Mouse (Mus musculus) intestine, embryonic 16.5 days (tissue): ENCODE measurements around the gene Atp2a1. TPM values are rescaled to one million over a fixed set of nuclear protein-coding genes. Genes with fewer than 3 reads are reported as not detected.

Experiments used
- ATAC-seq: fragments of 200-750 bp; cut with Nextera tagmentation; 2 replicates; pipeline ENCODE4 v1.8.0; 2017; ENCODE audit warnings: moderate TSS enrichment, moderate library complexity
- H3K27ac ChIP-seq: fragments of 300-500 bp; sonication (generic); 2 replicates; pipeline ENCODE4 v1.5.1; 2014; ENCODE audit warnings: mild to moderate bottlenecking, low read length
- H3K27me3 ChIP-seq: fragments of 300-500 bp; sonication (generic); replicated peaks from 2 replicates; pipeline ENCODE4 v1.6.1; 2014; ENCODE audit warnings: low read length, control low read depth, mixed read lengths; ENCODE audit not compliant: control insufficient read depth, insufficient read depth
- H3K36me3 ChIP-seq: fragments of 300-500 bp; sonication (generic); 2 replicates; pipeline ENCODE4 v1.6.1; 2014; ENCODE audit warnings: low read length, control low read depth; ENCODE audit not compliant: control insufficient read depth, insufficient read depth
- H3K4me1 ChIP-seq: fragments of 300-500 bp; sonication (generic); 2 replicates; pipeline ENCODE4 v1.6.1; 2014; ENCODE audit warnings: low read length, control low read depth, mixed read lengths; ENCODE audit not compliant: control insufficient read depth, insufficient read depth
- H3K4me2 ChIP-seq: fragments of 300-500 bp; sonication (generic); 2 replicates; pipeline ENCODE4 v1.6.1; 2014; ENCODE audit warnings: low read depth, low read length, control low read depth
- H3K4me3 ChIP-seq: fragments of 300-500 bp; sonication (generic); 2 replicates; pipeline ENCODE4 v1.5.1; 2014; ENCODE audit warnings: mild to moderate bottlenecking, low read length
- H3K9ac ChIP-seq: fragments of 300-500 bp; sonication (generic); 2 replicates; pipeline ENCODE4 v1.6.1; 2014; ENCODE audit warnings: low read depth, low read length
- H3K9me3 ChIP-seq: fragments of 300-500 bp; sonication (generic); 2 replicates; pipeline ENCODE4 v1.6.1; 2016; ENCODE audit warnings: low read length, control low read depth; ENCODE audit not compliant: control insufficient read depth
- WGBS: fragments of 180-500 bp; shearing (Covaris S2); extraction: QIAGEN DNeasy Blood & Tissue Kit; methylation state at CpG from one replicate; pipeline ENCODE4 v1.1.7; 2014; 5-methylcytosine and 5-hydroxymethylcytosine counted together
- polyA plus RNA-seq: library from polyadenylated mRNA; unstranded; fragments of >200 nt; fragmentation: Nextera tagmentation; extraction: Ambion mirVana; gene quantifications from 2 replicates; pipeline ENCODE4 v1.2.1, GENCODE M21; 2015

Gene Atp2a1
- polyA plus RNA-seq, 1 experiment from 2014 or later: 1.3 TPM

DNA sequence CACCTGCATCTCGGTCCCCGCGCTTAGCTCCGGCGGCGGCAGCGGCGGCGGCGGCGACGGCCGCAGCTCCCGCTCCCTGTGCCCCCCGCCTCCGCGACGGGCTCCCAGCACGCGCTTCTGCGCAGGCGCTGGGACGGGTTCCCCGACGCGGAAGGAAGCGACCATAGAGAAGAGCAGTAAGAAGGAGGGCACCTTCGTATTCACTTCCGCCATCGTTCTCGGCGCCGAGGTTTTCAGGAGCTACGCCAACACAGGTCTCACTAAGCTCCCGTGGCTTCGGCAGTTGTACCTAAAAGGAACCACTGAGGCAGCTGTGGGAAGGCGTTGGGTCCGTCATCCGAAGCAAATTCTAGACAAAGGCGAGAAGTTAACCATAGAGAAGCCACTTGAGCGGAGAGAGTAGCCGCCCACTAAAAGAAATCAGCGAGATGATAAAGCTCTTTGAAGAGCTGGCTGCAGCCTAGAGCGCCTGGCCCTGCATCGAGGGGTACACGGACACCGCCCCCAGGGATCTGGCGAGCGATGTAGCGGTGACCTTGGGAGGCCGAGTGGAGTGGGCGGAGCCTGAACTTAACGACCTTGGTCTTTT, 12.2 kb upstream of the Atp2a1 start, which contains the start of gene Sh2b1:
Gene Sh2b1, minus strand, starts transcription at position 432 of the 589 bp plus-strand sequence.
- Histone ChIP-seq H3K9ac (peak within 1 kb of the TSS; percentile 91), H3K36me3 (0 out of 2 replicates have a peak, but pooled peaks cover 9% of the 10 kb centered on the region), H3K4me1 (peaks cover 10% of the 10 kb centered on the region), H3K4me2 (peak within 1 kb of the TSS; percentile 90), H3K27ac (peak within 1 kb of the TSS; percentile 97), H3K9me3 (no peaks in the 10 kb centered on the region), H3K27me3 (no peaks in the 10 kb centered on the region), H3K4me3 (peak within 1 kb of the TSS; percentile 90)
- under 1% methylated on average over 53 of the region's 53 CpGs for WGBS
- ATAC-seq: peak; percentile 94

DNA sequence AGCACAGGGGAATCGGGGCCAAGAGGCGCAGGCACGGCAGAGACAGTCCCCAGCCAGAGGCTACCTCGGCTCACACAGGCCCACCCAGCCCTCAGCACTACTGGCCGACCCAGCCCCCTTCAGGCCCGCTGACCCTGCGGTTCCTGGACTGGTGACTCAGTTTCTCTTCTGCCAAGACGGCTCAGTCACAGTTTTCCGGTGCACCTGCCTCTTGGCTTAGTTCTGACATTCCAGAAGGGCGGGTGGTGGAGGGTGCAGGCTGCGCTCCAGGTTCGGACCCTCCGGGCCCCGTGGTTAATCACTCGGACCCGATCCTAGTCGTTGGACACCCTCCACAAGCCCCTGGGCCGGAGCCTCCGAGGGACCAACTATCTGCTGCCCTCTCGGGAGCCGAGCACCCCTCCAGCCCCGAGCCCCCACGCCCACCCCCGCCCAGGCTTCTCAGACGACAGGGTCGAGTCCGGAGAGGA, 11.6 kb upstream of the Atp2a1 start:
- Histone ChIP-seq H3K4me2 (peak overlapping the region; percentile 90), H3K27ac (peak overlapping the region; percentile 97), H3K9me3 (no peaks in the 10 kb centered on the region), H3K9ac (peak overlapping the region; percentile 91), H3K4me3 (peak overlapping the region; percentile 90), H3K27me3 (no peaks in the 10 kb centered on the region), H3K36me3 (0 out of 2 replicates have a peak, but pooled peaks cover 12% of the 10 kb centered on the region), H3K4me1 (peaks cover 10% of the 10 kb centered on the region)
- ATAC-seq: peak; percentile 54
- under 1% methylated on average over 26 of the region's 27 CpGs for WGBS

DNA sequence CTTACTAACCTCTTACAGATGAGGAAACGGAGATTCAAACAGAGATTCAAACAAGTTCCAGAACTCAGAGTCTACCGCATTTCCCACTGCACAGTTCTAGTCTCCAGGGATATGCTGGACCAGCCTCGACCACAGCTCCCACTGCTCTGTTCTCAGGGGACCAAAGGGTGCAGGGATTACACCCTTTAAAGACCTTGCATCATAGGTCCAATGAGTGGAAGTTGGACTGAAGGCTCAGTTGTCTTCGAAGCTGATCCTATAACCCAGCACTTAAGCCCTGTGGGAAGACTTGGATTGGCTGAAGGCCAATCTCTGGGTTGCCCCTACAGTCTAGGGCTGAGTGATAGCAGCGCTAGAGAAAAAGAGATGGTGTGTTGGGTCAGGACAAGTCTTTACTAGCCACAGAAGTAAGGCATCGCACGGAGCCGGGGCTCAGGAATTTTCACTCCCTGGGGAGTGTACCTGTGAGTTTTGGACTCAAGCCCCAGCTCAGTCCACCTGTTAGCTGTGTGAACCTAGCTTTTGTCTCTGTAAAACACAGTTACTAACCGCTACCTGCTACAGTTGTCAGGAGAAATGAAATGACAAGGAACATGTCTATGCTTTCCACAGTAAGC, 10.7 kb upstream of the Atp2a1 start:
- peaks cover 17% of the 10 kb centered on the region; the same call in 1 of the 2 replicates for H3K36me3 ChIP-seq
- peak overlapping the region; percentile 90 for H3K4me3 ChIP-seq
- H3K27ac ChIP-seq: no peak overlapping the region
- no peaks in the 10 kb centered on the region for H3K27me3 ChIP-seq
- ATAC-seq: no peak
- WGBS: 85% methylated on average over 9 of the region's 9 CpGs
- H3K9ac ChIP-seq: peak overlapping the region; percentile 91
- H3K9me3 ChIP-seq: no peaks in the 10 kb centered on the region
- H3K4me2 ChIP-seq: peak overlapping the region; percentile 90
- peaks cover 10% of the 10 kb centered on the region for H3K4me1 ChIP-seq

DNA sequence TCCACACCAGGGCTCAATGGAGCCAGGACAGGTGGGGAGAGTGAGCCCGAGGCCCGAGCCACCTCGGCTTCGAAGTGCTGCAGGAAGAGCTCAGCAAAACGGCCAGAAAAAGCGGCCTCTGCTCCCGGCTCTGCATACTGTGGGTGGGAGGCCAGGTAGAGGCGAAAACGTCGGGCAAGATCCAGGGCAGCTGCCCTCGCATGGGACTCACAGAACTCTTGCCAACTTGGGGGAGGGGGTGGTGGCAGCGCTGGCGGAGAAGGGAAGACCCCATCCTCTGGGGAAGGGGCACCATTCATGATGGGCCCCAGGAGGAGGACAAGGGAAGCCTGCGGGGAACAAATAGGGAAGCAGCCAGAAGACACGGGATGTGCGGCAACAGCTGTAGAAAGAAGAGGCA, 9.8 kb upstream of the Atp2a1 start:
- Histone ChIP-seq H3K4me2 (no peak overlapping the region), H3K4me3 (no peak overlapping the region), H3K27me3 (no peaks in the 10 kb centered on the region), H3K27ac (no peak overlapping the region), H3K36me3 (peaks cover 21% of the 10 kb centered on the region), H3K9me3 (no peaks in the 10 kb centered on the region), H3K4me1 (peaks cover 10% of the 10 kb centered on the region), H3K9ac (no peak overlapping the region)
- ATAC-seq: no peak
- WGBS: 90% methylated on average over 16 of the region's 16 CpGs

DNA sequence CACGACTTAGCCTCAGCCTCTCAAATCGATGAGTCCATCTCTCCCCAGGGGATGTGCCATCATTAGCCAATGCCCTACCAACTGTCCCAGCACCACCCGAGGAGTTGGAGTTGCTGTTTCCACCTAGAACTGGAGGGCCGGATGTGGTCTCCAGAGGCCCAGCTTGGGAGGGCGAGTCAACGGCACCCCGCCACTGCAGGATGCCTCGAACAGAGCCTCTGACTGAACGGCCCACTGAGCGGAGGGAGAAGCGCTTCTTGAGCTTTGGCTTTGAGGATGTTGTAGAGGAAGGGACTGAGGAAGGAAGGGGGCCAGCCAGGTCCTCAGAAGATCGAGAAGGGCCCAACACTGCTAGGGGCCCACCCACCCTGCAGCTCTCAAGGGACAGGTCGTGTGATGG, 9.4 kb upstream of the Atp2a1 start:
- Histone ChIP-seq H3K27ac (no peak overlapping the region), H3K27me3 (no peaks in the 10 kb centered on the region), H3K9me3 (no peaks in the 10 kb centered on the region), H3K4me1 (peaks cover 10% of the 10 kb centered on the region), H3K36me3 (peaks cover 25% of the 10 kb centered on the region), H3K9ac (no peak overlapping the region), H3K4me3 (no peak overlapping the region), H3K4me2 (no peak overlapping the region)
- ATAC-seq: no peak
- WGBS: 87% methylated on average over 13 of the region's 13 CpGs

DNA sequence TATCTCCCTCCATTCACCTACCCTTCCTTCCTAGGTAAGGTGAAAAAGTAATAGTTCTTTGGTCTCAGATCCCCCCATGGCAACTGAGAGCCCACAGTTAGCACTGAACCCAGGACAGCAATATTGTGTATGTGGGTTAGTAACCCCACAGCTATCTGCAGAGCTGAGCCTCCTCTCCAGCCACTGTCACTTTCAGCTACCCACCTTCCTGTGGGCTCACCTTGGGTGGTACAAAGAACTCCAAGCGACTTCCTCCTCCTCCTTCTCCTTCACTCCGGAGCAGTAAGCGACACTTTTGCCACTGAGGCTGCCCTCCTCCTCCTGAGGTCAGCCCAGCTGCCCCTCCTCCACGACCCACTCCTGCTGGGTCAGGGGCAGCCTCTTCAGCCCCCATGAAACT, 8.9 kb upstream of the Atp2a1 start:
- peaks cover 27% of the 10 kb centered on the region for H3K36me3 ChIP-seq

DNA sequence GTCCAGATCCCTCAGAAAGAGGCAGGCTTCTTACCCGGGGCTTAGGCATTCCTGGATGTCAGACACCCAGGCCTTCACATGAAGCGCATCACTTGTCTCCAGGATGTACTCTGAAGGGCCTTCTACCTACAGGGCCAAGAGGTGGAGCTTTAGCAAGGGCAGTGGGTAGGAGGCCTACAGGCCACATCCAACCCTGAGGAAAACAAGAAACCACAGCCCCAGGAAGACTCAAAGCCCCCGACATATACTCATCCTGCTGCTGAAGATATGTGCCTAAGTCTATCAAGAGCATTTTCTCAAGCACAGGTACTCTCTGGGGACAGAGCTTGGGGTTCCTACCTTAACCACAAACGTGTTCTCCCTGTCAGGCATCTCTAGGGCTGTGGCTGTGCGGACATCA, 8.5 kb upstream of the Atp2a1 start:
- Histone ChIP-seq H3K4me3 (no peak overlapping the region), H3K9ac (no peak overlapping the region), H3K36me3 (peaks cover 27% of the 10 kb centered on the region), H3K27ac (no peak overlapping the region), H3K4me2 (no peak overlapping the region), H3K4me1 (peaks cover 10% of the 10 kb centered on the region), H3K9me3 (no peaks in the 10 kb centered on the region), H3K27me3 (no peaks in the 10 kb centered on the region)
- 93% methylated on average over 5 of the region's 5 CpGs for WGBS
- ATAC-seq: no peak

More for the DNA sequence above, 8.9 kb upstream of the Atp2a1 start:
- H3K4me3 ChIP-seq: no peak overlapping the region
- no peak overlapping the region for H3K27ac ChIP-seq
- peaks cover 10% of the 10 kb centered on the region for H3K4me1 ChIP-seq
- H3K9ac ChIP-seq: no peak overlapping the region
- no peak for ATAC-seq
- no peak overlapping the region for H3K4me2 ChIP-seq
- WGBS: 90% methylated on average over 4 of the region's 4 CpGs
- H3K9me3 ChIP-seq: no peaks in the 10 kb centered on the region
- H3K27me3 ChIP-seq: no peaks in the 10 kb centered on the region

DNA sequence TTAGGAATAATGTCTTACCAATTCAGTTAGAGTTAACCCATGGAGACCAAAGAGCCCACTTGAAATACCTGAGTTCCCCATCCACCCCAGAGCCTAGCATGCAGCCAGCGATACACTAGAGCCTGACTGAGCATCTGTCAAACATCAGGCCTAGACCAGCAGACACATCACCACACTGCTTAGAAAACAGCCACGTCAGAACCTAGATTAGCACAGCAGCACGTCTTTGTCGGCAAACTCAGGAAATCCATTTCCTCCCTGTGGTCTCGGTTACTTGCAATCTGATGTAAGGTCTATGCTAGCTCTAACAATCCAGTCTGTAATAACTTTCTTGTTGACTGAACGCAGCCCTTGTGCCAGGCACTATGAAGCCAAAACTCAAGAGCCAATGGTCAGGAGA, 7.2 kb upstream of the Atp2a1 start:
- H3K9ac ChIP-seq: no peak overlapping the region

DNA sequence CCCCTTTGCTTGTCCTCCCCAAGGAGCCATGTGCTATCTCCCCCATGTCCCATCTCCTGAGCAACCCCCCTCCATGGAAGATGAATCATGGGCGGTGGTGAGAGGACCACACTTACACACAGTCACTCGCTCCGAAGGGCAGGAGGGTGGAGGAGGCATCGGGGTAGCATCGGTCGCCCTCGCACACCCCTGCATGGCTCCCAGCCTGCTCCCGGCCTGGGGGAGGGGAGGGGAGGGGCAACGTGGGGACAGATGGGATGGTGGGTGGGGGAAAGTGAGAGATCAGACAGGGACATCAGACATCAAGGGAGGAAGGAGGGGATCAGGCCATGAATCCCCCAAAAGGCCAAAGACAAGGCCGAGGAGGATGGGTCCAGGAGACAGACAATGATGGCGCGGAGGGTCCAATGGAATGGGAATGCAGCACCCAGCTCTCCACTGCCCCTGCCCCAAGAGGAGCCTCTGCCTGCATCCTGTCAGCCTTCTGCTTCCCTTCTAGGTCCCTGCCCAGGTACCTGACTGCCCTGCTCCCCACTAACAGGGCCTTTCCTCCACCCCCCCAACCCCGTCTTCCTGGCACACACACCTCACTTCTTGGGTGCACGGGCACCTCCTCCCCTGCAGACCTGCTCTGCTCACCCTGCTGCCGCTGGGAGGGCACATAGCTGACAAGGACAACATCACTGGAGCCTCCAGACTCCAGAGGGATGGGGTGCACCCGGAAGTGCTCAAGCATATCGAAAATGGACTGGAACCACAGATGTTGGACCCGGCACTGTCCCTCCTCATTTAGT, 5.1 kb upstream of the Atp2a1 start:
- H3K9me3 ChIP-seq: no peaks in the 10 kb centered on the region
- no peak for ATAC-seq
- no peaks in the 10 kb centered on the region for H3K27me3 ChIP-seq
- no peak overlapping the region for H3K4me2 ChIP-seq
- no peak overlapping the region for H3K9ac ChIP-seq
- peaks cover 6% of the 10 kb centered on the region for H3K4me1 ChIP-seq
- H3K36me3 ChIP-seq: peaks cover 27% of the 10 kb centered on the region
- 91% methylated on average over 18 of the region's 18 CpGs for WGBS
- no peak overlapping the region for H3K27ac ChIP-seq
- H3K4me3 ChIP-seq: no peak overlapping the region

More for the DNA sequence above, 7.2 kb upstream of the Atp2a1 start:
- Histone ChIP-seq H3K4me2 (no peak overlapping the region), H3K4me3 (no peak overlapping the region), H3K4me1 (peaks cover 14% of the 10 kb centered on the region), H3K27ac (no peak overlapping the region), H3K27me3 (no peaks in the 10 kb centered on the region), H3K36me3 (peaks cover 27% of the 10 kb centered on the region), H3K9me3 (no peaks in the 10 kb centered on the region)
- ATAC-seq: no peak
- WGBS: 76% methylated on average over 6 of the region's 6 CpGs
